Mouse (Mus musculus) embryonic fibroblast, embryonic 13.5 days (primary cell): ENCODE data around the gene Asb5.

Experiments
- CTCF ChIP-seq: IDR thresholded peaks from 2 replicates; pipeline ENCODE4 v1.5.1; 2011; ENCODE audit warnings: mild to moderate bottlenecking, control low read depth, low read length, moderate library complexity, borderline replicate concordance; ENCODE audit not compliant: insufficient read depth
- POLR2A ChIP-seq: IDR thresholded peaks from 2 replicates; pipeline ENCODE4 v1.6.1; 2011; ENCODE audit warnings: low read depth, mild to moderate bottlenecking, control low read depth, low read length, moderate library complexity

- no peak for TF ChIP-seq CTCF
- no peak for TF ChIP-seq POLR2A
Observed at GRCm38 (mm10) chr8:54526700-54527099, 2.7 kb upstream of the Asb5 start.
